Mouse (Mus musculus): ENCODE measurements around the gene Samd4.

Samd4 gene

DNA sequence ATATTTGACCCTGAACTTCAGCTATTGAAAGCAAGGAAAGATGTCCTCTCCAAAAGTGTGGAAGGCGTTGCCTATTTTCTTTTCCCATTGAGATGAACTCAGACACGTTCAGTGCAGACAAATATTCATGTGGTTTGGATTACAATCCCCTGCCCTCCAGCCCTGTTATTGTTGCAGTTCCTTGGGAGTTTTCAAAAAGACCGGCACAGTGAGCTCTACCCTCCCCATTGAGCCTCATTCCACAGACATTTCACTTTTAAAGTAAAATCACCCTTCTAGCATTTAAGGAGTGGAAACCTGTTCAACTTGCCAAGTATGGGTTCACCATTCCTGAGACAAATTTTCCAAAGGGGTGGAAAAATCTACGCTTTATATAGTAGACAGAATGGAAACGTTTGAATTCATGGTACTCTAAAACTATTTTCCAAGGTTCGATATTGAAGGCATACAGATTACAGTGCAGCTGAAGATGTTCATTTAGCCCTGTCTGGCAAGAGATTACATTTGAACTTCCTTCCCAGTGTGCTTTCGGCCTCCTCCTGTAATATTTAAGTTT, 76.6 kb downstream of the Samd4 start:
- no peak for DNase-seq

DNA sequence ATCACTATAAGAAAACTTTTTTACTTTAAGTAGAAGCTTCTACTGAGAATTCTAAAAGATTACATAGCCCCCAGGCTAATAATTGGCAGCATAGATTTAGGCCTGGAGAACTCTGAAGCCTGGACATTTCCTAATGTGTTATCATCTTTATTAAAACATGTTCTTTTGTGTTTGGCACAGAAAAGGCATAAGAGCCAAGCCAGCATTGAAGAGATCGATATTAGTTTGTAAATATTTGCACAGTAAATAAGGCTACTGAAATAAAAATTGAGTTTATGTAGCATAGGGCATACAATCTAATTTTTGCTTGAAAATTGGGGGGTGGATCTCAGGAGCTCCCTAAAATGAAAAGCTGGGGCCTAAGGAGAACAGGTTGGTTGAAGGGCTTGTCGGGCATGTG, 77.2 kb downstream of the Samd4 start:
- DNase-seq: no peak

DNA sequence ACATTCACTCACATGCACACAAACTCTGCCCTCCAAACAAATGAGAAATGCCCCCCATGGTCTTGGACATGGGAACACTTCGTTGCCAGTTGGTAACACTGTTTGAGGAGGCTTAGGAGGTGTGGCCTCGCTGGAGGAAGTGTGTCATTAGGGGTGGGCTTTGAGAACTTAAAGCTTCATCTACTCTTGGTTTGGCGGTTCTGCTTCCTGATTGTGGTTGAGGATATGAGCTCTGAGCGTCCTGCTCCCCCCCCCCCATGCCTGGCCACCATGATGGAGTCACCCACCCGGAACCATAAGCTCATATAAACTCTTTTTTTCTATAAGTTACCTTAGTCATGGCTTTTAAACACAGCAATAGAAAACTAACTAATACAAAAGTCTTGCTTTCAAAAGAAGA, 80.2 kb downstream of the Samd4 start:
- DNase-seq: no peak

DNA sequence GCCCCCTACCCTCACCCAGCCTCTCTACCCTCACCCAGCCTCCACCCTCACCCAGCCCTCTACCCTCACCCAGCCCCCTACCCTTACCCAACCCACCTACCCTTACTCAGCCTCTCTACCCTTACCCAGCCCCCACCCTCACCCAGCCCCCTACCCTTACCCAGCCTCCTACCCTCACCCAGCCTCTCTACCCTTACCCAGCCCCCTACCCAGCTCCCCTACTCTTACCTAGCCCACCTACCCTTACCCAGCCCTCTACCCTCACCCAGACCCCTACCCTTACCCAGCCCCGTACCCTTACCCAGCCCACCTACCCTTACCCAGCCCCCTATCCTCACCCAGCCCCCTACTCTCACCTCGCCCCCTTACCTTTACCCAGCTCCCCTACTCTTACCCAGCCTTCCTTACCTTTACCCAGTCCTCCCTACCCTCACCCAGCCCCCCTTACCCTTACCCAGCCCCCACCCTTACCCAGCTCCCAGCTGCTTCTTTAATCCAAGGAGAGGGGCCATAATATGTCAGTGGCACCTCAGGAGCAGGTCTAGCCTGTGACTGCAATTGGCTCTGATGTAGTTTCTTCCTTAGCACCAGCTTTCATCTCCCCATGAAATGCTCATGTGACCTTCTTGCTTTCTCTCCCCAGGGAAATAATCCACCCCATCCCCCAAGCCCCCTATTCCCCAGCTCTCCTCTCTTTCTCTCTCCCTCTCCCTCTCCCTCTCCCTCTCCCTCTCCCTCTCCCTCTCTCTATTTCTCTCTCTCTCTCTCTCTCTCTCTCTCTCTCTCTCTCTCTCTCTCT, 81.6 kb downstream of the Samd4 start:
- DNase-seq: no peak

DNA sequence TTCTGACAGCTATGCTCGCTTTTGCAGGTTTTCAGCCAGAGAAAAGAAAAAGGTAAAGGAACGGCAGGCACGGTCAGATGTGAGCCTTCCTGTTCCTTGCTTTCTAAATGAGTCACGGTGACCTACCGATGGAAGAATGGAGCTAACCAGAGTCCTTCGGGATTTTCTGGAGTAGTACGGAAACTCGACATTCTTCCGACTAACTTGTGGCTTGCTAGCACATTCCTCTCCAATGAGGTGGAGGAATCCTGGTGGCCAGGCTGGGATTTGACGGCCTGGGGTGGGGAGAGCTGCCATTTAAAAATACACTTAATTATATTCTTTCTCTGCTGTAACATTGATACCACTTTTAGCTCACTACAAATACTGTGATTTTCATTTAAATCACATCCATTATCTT, 83.6 kb downstream of the Samd4 start:
- DNase-seq: no peak

DNA sequence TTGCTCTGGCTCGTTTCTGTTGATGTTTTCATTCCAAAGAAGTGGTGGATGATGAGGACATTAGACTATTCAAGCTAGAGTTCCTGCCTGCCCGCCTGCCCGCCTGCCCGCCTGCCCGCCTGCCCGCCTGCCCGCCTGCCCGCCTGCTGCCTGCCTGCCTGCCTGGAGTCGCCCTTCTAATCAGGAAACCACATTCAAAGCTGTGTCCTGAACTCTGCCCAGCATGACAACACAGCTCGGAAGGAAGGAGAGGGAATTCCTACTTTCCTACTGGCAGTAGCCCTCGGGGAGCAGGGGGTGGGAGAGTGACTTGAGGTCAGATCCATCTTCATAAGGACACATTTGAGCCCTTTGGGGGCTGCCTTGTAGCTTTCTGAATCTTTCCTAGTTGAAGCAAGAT, 85.4 kb downstream of the Samd4 start:
- DNase-seq: no peak

DNA sequence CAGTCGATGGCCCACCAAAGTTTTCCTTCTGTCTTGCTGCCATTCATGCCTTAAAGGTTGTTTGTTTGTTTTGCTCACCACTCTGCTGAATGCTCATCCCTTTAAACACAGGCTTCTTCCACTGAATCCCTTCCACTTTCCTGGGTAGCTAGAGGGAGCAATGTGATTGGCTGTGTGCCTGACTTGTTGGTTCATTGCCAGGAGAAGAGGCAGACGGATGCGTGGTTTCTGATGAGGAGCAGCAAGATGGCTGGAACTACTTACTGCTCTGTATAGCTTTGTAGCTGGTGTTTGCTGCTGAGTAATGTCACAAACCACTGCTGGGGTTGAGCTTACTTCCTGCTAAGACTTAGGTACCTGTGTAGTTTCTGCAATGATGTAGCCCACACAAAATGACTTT, 88.0 kb downstream of the Samd4 start:
- DNase-seq: no peak

DNA sequence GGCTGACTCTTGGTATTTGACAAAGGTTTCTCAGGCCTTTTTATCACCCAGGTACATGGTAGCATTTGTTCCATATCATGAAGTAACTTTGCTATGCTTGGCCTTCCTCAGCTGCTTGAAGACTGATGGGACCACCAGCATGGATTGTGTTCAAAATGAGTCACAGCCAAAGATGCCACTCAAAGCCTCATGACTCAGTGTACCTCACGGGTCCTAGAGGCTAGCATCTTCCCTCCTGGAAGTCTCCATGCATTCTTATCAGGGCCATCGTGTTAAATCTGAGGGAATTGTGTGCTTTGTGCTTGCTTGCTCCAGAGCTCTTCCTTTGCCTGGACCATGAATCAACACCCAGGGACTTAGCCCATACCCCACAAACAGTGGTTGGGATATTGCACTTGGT, 89.1 kb downstream of the Samd4 start:
- no peak for DNase-seq

DNA sequence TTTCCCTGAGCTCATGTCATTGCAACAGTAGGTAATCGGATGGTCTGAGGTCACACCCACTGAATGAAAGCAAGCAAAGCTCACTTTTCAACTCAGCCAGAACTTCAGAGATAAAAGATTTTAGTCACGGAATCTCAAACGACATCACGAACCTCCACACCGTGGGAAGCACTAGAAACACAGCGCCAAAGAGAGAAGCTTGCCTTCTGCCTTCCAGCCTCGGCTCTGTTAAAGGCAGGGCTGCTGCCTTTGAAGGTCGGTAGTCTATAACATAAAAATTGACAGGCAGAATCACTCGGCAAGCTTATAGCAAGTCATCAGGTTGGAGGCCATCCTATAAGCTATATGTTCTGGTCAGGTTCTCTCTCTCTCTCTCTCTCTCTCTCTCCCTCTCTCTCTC, 92.2 kb downstream of the Samd4 start:
- no peak for DNase-seq

DNA sequence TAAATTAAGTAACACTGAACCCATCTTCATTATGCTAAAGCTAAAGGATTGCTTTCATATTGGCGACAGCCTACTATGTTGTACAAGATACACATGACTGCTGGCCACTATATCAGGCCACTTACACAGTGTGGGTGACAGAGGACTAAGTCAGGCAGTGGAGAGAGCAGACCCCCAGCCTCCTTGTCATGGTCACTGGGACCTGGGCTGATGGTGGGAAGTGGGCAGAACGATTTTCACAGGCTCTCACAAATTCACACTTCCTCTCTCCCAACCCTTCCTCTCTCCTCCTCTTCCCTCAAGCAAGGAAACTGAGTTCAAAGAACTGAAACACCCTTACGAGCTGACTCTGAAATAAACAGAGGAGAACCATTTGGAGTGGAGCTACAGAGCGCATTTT, 93.3 kb downstream of the Samd4 start:
- DNase-seq: no peak

DNA sequence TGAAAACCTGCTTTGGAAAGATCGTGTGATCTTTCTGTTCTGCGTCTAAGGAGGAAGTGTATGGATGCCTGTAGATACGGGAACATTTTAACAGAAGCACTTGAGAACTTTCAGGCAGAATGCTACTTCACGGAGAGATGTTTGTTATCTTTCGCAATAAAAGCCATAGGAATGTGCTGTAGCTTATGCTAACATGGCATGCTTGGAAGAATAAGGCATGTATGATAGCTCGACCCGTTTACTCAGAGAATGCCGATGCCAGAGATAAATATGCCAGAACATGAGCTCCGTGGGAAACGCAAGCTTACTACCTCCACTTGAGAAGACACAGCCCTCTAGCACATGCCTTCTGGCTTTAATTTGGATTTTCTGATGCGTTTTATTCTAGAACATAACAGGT, 94.1 kb downstream of the Samd4 start:
- DNase-seq: no peak

DNA sequence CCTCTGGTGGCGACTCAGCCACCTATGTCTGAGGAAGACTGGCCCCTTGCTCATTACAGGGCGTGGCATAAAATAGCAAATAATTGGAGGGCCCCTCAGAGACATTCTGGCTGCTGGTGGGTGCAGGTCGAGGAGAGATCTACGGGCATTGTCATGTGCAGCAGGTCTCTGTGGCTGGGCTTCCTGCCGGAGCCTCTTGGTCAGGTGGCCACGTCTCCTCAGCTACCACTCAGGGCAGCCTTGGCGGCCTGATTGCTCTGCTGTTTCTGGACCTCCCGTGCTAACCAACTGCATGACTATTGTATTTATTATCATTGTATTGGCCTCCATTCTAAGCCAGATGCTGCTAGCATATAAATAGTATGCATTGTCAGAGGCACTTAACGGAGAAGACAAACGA, 95.0 kb downstream of the Samd4 start:
- no peak for DNase-seq

DNA sequence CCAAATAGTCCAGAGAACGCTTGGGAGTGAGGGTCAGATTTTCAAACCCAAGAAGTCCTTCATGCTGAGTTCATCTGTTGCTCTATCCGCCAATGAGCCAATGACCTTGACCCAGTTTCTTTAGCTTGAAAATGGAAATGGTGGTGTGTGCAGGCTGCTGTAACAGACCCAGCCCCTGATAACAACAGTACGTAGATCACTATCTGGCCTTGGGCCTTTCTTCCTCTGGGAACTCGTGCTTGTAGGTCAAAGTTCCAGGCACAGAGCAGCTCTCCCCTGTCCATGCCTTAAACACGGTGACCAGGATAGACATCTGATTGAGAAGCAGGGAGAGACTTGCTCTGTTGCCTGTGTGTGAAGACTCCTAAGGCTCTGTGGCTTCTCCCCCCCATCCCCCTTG, 96.5 kb downstream of the Samd4 start:
- no peak for DNase-seq

DNA sequence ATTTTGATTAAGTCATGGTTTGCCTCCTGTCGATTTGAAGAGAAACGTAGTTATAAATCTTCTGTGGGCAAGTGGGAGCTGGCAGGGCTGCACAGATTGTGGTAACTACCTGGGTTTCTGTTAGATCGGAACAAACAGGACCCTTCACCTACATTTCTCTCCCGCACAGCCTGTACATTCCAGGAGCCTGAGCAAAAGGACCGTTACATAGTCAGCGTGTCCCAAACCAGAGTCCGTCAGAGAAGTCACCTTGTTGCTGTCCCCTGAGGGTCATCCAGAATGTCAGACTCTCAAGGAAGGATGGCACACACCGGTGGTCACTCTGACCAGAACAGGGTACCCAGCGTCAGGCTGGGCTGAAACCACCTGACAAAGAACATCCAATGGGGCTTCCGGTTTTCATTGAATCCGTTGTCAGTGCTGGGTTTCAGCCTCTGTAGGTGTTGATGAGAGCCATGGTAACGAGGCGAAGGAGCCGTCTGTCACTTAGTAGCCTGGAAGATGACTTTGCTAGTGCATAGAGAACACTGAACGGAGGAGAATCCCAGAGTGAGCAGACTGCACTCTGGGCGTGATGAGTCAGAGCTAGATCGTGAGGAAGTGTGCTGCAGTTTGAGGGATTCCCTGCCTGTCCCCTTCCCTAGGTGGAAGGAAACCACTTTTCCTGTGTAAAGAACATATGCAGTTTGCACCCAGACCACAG, 98.2 kb downstream of the Samd4 start:
- no peak for DNase-seq

DNA sequence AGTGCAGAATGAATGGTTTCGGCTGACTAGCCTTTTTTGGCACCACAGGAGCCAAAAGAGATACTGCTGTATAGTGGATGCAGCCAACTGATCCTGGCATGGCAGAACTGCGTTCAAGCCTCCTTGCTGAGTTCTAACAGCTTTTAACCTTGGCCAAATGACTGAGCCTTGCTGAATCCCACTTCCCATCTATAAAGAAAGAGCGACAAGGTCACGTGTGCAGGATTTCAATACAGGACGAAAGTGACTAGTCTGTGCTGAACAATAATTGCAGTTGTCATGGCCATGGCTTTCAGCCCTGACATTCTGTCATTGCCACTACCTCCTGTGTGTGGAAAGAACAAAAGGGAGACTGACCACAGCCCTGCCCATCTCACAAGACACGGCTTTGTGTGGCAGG, 99.5 kb downstream of the Samd4 start:
- no peak for DNase-seq

DNA sequence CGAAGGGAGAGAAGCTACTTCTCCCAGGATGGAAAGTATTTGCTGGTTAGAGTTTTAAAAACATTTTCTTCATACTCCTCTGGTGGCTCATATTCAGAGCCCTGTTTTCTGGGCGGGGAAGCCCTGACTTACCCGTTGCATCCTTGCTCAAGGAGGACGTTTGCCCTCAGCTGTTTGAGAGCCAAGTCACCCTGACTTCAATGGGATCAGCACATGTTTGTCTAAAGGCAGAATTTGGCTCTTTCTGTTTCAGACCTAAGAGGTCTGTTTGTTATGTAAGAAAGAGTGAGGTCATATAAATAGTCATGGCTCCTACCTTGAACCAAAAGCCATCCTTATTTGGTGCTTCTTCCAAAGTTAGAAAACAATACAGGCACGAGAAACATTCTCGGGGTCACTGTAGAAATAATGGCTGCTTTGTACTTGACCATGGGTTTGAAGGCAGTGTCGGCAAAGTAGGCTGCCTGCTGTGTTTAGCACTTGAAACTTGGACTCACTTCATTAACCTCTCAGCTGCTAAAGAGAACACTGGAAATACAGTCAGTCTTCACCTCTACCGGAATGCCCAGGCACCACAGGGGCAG, 102.0 kb downstream of the Samd4 start:
- peak; percentile 14 for DNase-seq

DNA sequence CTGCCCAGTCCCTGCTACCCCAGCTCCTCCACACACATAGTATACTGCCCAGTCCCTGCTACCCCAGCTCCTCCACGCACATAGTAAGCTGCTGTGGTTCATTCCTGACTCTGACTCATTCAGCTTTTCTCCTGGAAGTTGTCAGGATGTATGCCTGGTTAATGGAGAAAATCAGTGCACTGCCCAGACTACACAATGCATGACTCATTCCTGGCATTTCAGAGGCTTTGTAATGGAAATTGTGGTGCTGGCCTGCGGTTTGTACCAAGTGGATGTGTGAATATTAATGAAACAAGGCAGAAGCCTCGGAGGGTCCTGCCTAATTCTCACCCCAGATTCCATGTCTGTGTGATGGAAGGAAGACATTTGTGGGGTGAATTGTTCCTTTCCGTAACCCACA, 107.0 kb downstream of the Samd4 start:
- peak; percentile 20 for DNase-seq

DNA sequence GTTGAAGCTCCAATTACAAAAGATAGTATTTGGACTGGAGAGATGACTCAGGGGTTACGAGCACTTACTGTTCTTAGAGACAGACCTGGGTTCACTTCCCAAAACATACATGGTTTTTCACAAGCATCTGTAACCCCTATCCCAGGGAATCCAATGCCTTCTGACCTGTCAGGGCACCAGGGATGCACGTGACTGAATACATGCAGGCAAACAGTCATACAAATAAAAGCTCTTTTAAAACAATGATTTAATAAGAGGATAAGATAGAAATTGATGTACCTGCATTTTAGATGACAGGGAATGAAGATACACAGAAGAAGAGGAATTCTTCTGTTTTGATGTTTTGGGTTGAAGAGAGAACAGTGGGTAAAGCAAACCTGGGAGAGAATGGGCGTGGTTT, 107.8 kb downstream of the Samd4 start:
- no peak for DNase-seq

DNA sequence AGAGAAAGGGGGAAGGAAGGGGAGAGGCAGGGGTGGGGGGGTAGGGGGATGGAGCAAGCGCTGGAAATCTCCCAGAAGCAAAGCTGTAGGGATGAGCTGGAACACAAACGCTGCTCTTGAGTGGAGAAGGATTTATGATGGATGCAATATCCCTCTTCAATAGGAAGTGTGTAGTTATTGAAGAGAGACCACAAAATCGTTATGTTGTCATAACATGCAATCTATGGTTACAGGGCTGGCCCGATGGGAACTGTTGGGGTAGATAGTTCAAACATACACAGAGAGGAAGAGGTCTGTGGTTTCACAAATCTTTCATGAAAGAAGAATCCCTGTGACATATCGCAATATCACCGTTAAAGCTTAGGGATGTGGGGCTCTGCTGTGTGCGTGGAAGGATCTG, 112.0 kb downstream of the Samd4 start:
- no peak for DNase-seq

DNA sequence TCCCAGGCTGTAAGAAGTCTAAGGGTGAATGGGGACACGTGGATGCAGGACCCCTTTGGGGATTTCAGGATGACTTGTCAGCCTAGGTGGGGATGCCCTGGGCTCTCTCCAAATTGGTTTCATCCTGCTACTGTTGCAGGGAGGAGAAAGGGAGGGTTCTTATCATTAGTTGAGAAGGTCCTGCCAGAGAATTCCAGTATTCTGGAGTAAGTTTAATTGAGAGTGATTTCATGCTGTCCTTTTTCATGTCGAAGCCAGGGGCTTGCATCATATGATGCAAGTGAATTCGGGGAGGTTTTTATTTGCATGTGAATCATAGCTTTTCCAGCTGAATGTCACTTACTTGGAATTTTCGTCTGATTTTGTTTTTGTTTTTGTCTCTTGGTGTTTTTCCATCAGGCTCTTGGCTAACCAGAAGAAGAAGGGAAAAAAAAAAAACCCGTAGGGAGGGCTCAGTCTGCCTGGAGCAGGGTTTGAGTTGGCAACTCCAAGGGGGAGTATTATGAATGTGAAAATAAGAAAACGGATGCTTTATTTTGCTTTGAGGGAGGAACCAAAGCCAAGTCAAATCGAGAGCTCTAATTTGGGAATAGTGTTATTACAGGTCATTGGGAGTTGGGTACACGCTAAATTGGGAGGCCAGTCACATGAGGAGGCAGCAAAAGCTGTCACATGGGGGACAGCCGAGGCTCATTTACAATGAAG, 116.8 kb downstream of the Samd4 start:
- DNase-seq: no peak

DNA sequence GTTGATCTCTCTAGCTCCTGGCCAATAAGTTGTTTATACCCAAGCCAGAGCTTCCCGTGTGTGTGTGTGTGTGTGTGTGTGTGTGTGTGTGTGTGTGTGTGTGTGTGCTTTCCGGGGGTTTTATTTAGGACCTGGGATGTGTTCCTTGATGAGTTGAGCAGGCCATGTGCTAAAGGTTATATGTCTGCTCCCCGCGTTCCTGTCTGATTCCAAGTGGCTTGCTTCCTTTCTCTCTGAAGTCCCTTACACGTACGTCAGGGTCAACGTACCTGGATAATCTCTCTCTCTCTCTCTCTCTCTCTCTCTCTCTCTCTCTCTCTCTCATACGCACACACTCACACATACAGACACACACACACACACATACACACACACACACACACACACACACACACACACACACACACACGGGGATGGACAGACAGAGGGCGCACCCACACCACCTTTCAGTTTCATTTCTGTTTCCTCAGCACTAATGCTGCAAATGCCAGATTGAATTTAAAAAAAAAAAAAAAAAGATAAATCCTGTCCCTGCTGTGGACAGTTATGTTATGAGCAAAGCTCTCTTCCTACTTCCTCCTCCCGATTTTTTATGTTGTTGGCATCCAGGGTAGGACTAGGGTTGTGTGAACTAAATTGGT, 117.6 kb downstream of the Samd4 start:
- DNase-seq: no peak

DNA sequence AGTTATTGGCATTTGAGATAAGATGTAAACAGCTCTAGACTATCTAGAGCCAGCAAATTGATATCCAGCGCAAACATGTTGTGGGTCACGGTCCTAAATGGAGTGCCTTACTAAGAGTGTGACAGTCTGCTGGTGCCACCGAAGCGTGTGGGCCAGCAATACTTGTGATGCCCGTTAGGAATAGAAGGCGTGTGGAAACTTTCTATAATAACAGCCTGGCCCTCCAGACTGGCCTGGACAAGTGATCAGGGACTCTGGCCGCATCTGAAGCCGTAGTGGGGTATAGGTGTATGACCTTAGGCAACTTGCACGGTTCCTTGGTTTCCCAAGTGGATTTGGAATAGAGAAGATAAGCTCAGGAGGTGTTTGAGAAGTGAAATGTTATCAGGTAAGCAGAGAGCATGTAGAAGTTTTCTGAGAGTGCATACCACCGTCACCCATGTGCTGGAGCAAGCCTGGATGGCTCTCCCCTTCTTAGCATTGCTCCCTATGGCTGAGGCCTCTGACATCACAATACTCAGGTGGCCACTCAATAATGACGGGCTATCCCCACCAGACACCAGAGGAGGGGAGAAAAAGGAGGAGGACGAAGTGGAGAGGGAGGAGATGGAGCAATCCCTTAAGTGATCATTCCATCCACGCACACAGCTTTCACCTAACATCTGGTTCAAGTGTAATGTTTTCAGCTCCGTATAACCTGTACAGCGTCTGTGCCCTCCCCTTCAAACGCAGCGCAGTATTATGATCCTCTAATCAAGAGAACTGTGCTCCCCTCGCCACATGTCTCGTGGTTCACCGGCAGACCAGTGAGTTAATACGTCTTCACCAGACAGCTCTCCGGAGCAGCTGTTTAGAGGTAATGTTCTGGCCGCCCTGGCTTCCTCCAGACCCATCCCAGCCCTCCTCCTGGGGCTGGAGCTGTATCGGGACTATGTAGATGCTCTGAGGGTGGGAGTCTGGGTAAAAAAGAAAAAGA, 118.4 kb downstream of the Samd4 start:
- no peak for DNase-seq
